Mouse (Mus musculus): ENCODE data around the gene Trpm7. TPM values are rescaled to one million over a fixed set of nuclear protein-coding genes. Genes with fewer than 3 reads are reported as not detected.

The Trpm7 gene
- total and polyA plus RNA-seq, 2 experiments from 2014 or later: 25.3 to 28.8 TPM

- Histone ChIP-seq H3K4me3 (ENCODE audit: low read length) (no peak overlapping the region), H3K9ac (replicated peaks; ENCODE audit: low read length) (no peak overlapping the region), H3K4me1 (ENCODE audit: insufficient read depth, low read length) (0 out of 2 replicates have a peak, but pooled peaks cover under 1% of the 10 kb centered on the region), H3K9me3 (ENCODE audit: low read length) (no peaks in the 10 kb centered on the region), H3K27ac (no peak overlapping the region), H3K27me3 (ENCODE audit: insufficient read depth, low read length) (no peaks in the 10 kb centered on the region), H3K36me3 (ENCODE audit: insufficient read depth, low read length) (no peaks in the 10 kb centered on the region), H3K4me2 (ENCODE audit: low read depth, low read length) (no peak overlapping the region)
- DNase-seq (ENCODE audit: low spot score) (no peak), ATAC-seq (no peak)
- WGBS: 90% methylated on average over 1 of the region's 1 CpGs
- no peak for TF ChIP-seq CTCF (IDR thresholded peaks at IDR 0.05; ENCODE audit: low read depth)
Observed at GRCm38 (mm10) chr2:126877991-126878390, 2.0 kb upstream of the Trpm7 start.

GRCm38 (mm10) chr2:126875516-126875835 lies 554 bp downstream of the Trpm7 start:
- H3K4me1 ChIP-seq (ENCODE audit: insufficient read depth, low read length): 0 out of 2 replicates have a peak, but pooled peaks cover 3% of the 10 kb centered on the region
- DNase-seq (ENCODE audit: low spot score) (peak; percentile 51), ATAC-seq (peak; percentile 44)
- whole genome bisulfite sequencing: under 1% methylated on average over 18 of the region's 18 CpGs
- H3K9ac ChIP-seq (replicated peaks; ENCODE audit: low read length): peak overlapping the region; percentile 90
- no peaks in the 10 kb centered on the region for H3K27me3 ChIP-seq (ENCODE audit: insufficient read depth, low read length)
- no peak for TF ChIP-seq CTCF (IDR thresholded peaks at IDR 0.05; ENCODE audit: low read depth)
- H3K27ac ChIP-seq: peak overlapping the region; percentile 99
- H3K36me3 ChIP-seq (ENCODE audit: insufficient read depth, low read length): no peaks in the 10 kb centered on the region
- no peaks in the 10 kb centered on the region for H3K9me3 ChIP-seq (ENCODE audit: low read length)
- peak overlapping the region; percentile 96 for H3K4me3 ChIP-seq (ENCODE audit: low read length)
- peak overlapping the region; percentile 84 for H3K4me2 ChIP-seq (ENCODE audit: low read depth, low read length)

DNA sequence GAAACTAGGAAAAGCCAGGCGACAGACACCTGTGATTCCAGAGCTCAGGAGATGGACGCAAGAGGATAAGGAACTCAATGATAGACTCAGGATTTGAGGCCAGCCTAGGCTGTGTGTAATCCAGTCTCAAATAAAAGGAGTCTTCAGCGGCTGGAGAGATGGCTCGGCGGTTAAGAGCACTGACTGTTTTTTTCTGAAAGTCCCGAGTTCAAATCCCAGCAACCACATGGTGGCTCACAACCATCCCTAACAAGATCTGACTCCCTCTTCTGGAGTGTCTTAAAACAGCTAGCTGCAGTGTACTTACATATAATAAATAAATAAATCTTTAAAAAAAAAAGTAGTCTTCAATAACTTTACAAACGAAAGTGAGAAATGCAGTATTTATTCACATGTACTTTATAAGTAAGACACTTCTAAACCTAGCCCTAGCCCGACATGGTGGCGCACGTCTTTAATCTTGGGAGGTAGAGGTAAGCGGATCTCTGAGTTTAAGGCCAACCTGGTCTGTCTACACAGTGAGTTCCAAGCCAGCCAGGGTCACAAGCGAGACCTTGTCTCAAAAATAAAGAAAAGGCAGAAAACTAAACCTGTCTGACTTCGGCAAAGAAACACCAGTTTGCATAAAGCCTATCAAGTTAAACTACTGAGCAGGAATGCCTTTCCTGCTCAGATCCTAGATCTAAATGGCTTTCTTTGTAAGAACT lies 1.1 kb downstream of the Trpm7 start:
- Histone ChIP-seq H3K4me1 (ENCODE audit: insufficient read depth, low read length) (0 out of 2 replicates have a peak, but pooled peaks cover 3% of the 10 kb centered on the region), H3K9me3 (ENCODE audit: low read length) (no peaks in the 10 kb centered on the region), H3K9ac (replicated peaks; ENCODE audit: low read length) (peak overlapping the region; percentile 90), H3K27me3 (ENCODE audit: insufficient read depth, low read length) (no peaks in the 10 kb centered on the region), H3K27ac (peak overlapping the region; percentile 99), H3K4me2 (ENCODE audit: low read depth, low read length) (peak overlapping the region; percentile 84), H3K4me3 (ENCODE audit: low read length) (peak overlapping the region; percentile 96), H3K36me3 (ENCODE audit: insufficient read depth, low read length) (no peaks in the 10 kb centered on the region)
- no peak for ATAC-seq
- no peak; the same call in 1 of the 2 replicates for TF ChIP-seq CTCF (IDR thresholded peaks at IDR 0.05; ENCODE audit: low read depth)
- WGBS: 28% methylated on average over 13 of the region's 13 CpGs
- DNase-seq (ENCODE audit: low spot score): no peak

- Histone ChIP-seq H3K4me1 (ENCODE audit: insufficient read depth, low read length) (no peaks in the 10 kb centered on the region), H3K4me3 (ENCODE audit: low read length) (no peak overlapping the region), H3K27me3 (ENCODE audit: insufficient read depth, low read length) (no peaks in the 10 kb centered on the region), H3K36me3 (ENCODE audit: insufficient read depth, low read length) (no peaks in the 10 kb centered on the region), H3K27ac (no peak overlapping the region), H3K9ac (replicated peaks; ENCODE audit: low read length) (no peak overlapping the region), H3K9me3 (ENCODE audit: low read length) (no peaks in the 10 kb centered on the region), H3K4me2 (ENCODE audit: low read depth, low read length) (no peak overlapping the region)
- ATAC-seq: no peak
- TF ChIP-seq CTCF (IDR thresholded peaks at IDR 0.05; ENCODE audit: low read depth): no peak
- WGBS: 89% methylated on average over 1 of the region's 1 CpGs
- DNase-seq (ENCODE audit: low spot score): no peak
Observed at GRCm38 (mm10) chr2:126866301-126866700, 9.7 kb downstream of the Trpm7 start.

- no peak for TF ChIP-seq CTCF (IDR thresholded peaks at IDR 0.05; ENCODE audit: low read depth)
- Histone ChIP-seq H3K4me3 (ENCODE audit: low read length) (no peak overlapping the region), H3K27ac (no peak overlapping the region), H3K9ac (replicated peaks; ENCODE audit: low read length) (no peak overlapping the region), H3K27me3 (ENCODE audit: insufficient read depth, low read length) (no peaks in the 10 kb centered on the region), H3K4me1 (ENCODE audit: insufficient read depth, low read length) (no peaks in the 10 kb centered on the region), H3K9me3 (ENCODE audit: low read length) (no peaks in the 10 kb centered on the region), H3K36me3 (ENCODE audit: insufficient read depth, low read length) (no peaks in the 10 kb centered on the region), H3K4me2 (ENCODE audit: low read depth, low read length) (no peak overlapping the region)
- no peak for DNase-seq (ENCODE audit: low spot score)
- WGBS: 91% methylated on average over 10 of the region's 10 CpGs
- ATAC-seq: no peak
Observed at GRCm38 (mm10) chr2:126865501-126866199, 10.4 kb downstream of the Trpm7 start.

- WGBS: 88% methylated on average over 3 of the region's 3 CpGs
- ATAC-seq: no peak
- H3K9me3 ChIP-seq (ENCODE audit: low read length): no peaks in the 10 kb centered on the region
- no peaks in the 10 kb centered on the region for H3K27me3 ChIP-seq (ENCODE audit: insufficient read depth, low read length)
- no peak for TF ChIP-seq CTCF (IDR thresholded peaks at IDR 0.05; ENCODE audit: low read depth)
- no peak overlapping the region for H3K9ac ChIP-seq (replicated peaks; ENCODE audit: low read length)
- no peaks in the 10 kb centered on the region for H3K36me3 ChIP-seq (ENCODE audit: insufficient read depth, low read length)
- H3K4me3 ChIP-seq (ENCODE audit: low read length): no peak overlapping the region
- no peak overlapping the region for H3K27ac ChIP-seq
- no peak overlapping the region for H3K4me2 ChIP-seq (ENCODE audit: low read depth, low read length)
- no peaks in the 10 kb centered on the region for H3K4me1 ChIP-seq (ENCODE audit: insufficient read depth, low read length)
- DNase-seq (ENCODE audit: low spot score): no peak
Observed at GRCm38 (mm10) chr2:126865026-126865425, 11.0 kb downstream of the Trpm7 start.

- WGBS: 91% methylated on average over 4 of the region's 4 CpGs
- no peak for ATAC-seq
- no peak for TF ChIP-seq CTCF (IDR thresholded peaks at IDR 0.05; ENCODE audit: low read depth)
Observed at GRCm38 (mm10) chr2:126844751-126845150, 31.3 kb downstream of the Trpm7 start.

More at GRCm38 (mm10) chr2:126844751-126845150, 31.3 kb downstream of the Trpm7 start:
- Histone ChIP-seq H3K27me3 (ENCODE audit: insufficient read depth, low read length) (no peaks in the 10 kb centered on the region), H3K27ac (no peak overlapping the region), H3K36me3 (ENCODE audit: insufficient read depth, low read length) (peaks cover 19% of the 10 kb centered on the region), H3K9me3 (ENCODE audit: low read length) (no peaks in the 10 kb centered on the region), H3K4me2 (ENCODE audit: low read depth, low read length) (no peak overlapping the region), H3K4me3 (ENCODE audit: low read length) (no peak overlapping the region), H3K4me1 (ENCODE audit: insufficient read depth, low read length) (no peaks in the 10 kb centered on the region), H3K9ac (replicated peaks; ENCODE audit: low read length) (no peak overlapping the region)
- DNase-seq (ENCODE audit: low spot score): no peak
